Mouse (Mus musculus) hindbrain, embryonic 15.5 days (tissue): ENCODE measurements around the gene Gdf5. TPM values are rescaled to one million over a fixed set of nuclear protein-coding genes. Genes with fewer than 3 reads are reported as not detected.

Experiments
- ATAC-seq: fragments of 200-750 bp; cut with Nextera tagmentation; 2 replicates; pipeline ENCODE4 v1.8.0; 2017; ENCODE audit warnings: low read depth, moderate number of reproducible peaks, moderate TSS enrichment; ENCODE audit not compliant: low FRiP score
- H3K27ac ChIP-seq: fragments of 300-500 bp; sonication (generic); replicated peaks from 2 replicates; pipeline ENCODE4 v1.5.1; 2015; ENCODE audit warnings: mild to moderate bottlenecking, inconsistent platforms
- H3K27me3 ChIP-seq: fragments of 300-500 bp; sonication (generic); 2 replicates; pipeline ENCODE4 v1.6.1; 2015; ENCODE audit warnings: control low read depth, inconsistent platforms
- H3K36me3 ChIP-seq: fragments of 300-500 bp; sonication (generic); 2 replicates; pipeline ENCODE4 v1.6.1; 2015; ENCODE audit warnings: control low read depth, inconsistent platforms
- H3K4me1 ChIP-seq: fragments of 300-500 bp; sonication (generic); replicated peaks from 2 replicates; pipeline ENCODE4 v1.6.1; 2015; ENCODE audit warnings: control low read depth, inconsistent platforms
- H3K4me2 ChIP-seq: fragments of 300-500 bp; sonication (generic); 2 replicates; pipeline ENCODE4 v1.6.1; 2015; ENCODE audit warnings: moderate library complexity, mild to moderate bottlenecking, inconsistent platforms
- H3K4me3 ChIP-seq: fragments of 300-500 bp; sonication (generic); 2 replicates; pipeline ENCODE4 v1.5.1; 2015; ENCODE audit warnings: mild to moderate bottlenecking, inconsistent platforms
- H3K9ac ChIP-seq: fragments of 300-500 bp; sonication (generic); 2 replicates; pipeline ENCODE4 v1.6.1; 2015; ENCODE audit warnings: inconsistent platforms
- H3K9me3 ChIP-seq: fragments of 300-500 bp; sonication (generic); 2 replicates; pipeline ENCODE4 v1.6.1; 2016; ENCODE audit warnings: control low read depth, inconsistent platforms
- WGBS: fragments of 180-500 bp; shearing (Covaris S2); methylation state at CpG from one replicate; pipeline ENCODE4 v1.1.7; 2015; 5-methylcytosine and 5-hydroxymethylcytosine counted together
- polyA plus RNA-seq: library from polyadenylated mRNA; unstranded; fragments of >200 nt; fragmentation: Nextera tagmentation; extraction: Ambion mirVana; gene quantifications from 2 replicates; pipeline ENCODE4 v1.2.1, GENCODE M21; 2015

The Gdf5 gene
- polyA plus RNA-seq, result 1.8 and 2.8 TPM in 2 replicates

GRCm38 (mm10) chr2:155945124-155945523 is at the start of gene Gdf5:
TSS of gene Gdf5 (minus strand) at chr2:155945367.
- Histone ChIP-seq H3K4me3 (no peak within 1 kb of the TSS), H3K4me2 (no peak within 1 kb of the TSS), H3K4me1 (peaks cover 21% of the 10 kb centered on the region), H3K27ac (0 out of 2 replicates have a peak within 1 kb of the TSS, but pooled peaks have one; percentile 23), H3K9ac (no peak within 1 kb of the TSS), H3K36me3 (no peaks in the 10 kb centered on the region), H3K9me3 (no peaks in the 10 kb centered on the region), H3K27me3 (no peaks in the 10 kb centered on the region)
- ATAC-seq, result no peak
- WGBS, result 44% methylated on average over 13 of the region's 13 CpGs

- Histone ChIP-seq H3K9ac (no peak overlapping the region), H3K36me3 (peaks cover 91% of the 10 kb centered on the region), H3K4me3 (no peak overlapping the region), H3K4me2 (no peak overlapping the region), H3K9me3 (no peaks in the 10 kb centered on the region), H3K4me1 (no peaks in the 10 kb centered on the region), H3K27ac (peak overlapping the region; percentile 52), H3K27me3 (no peaks in the 10 kb centered on the region)
- peak; percentile 75; the same call in 1 of the 2 replicates for ATAC-seq
- 76% methylated on average over 14 of the region's 14 CpGs for WGBS
Measured at GRCm38 (mm10) chr2:155991863-155992321, 46.7 kb upstream of the Gdf5 start.

- no peak for ATAC-seq
- no peak overlapping the region for H3K4me3 ChIP-seq
- no peak overlapping the region for H3K4me2 ChIP-seq
- 87% methylated on average over 10 of the region's 10 CpGs for WGBS
- H3K27me3 ChIP-seq, result no peaks in the 10 kb centered on the region
- H3K9ac ChIP-seq, result no peak overlapping the region
- H3K27ac ChIP-seq, result no peak overlapping the region
- peaks cover 91% of the 10 kb centered on the region for H3K36me3 ChIP-seq
- no peaks in the 10 kb centered on the region for H3K9me3 ChIP-seq
- H3K4me1 ChIP-seq, result no peaks in the 10 kb centered on the region
Measured at GRCm38 (mm10) chr2:155991151-155991550, 46.0 kb upstream of the Gdf5 start.

GRCm38 (mm10) chr2:155989085-155989484 is 43.9 kb upstream of the Gdf5 start:
- Histone ChIP-seq H3K27ac (no peak overlapping the region), H3K4me2 (no peak overlapping the region), H3K4me1 (no peaks in the 10 kb centered on the region), H3K9me3 (no peaks in the 10 kb centered on the region), H3K4me3 (no peak overlapping the region), H3K36me3 (peaks cover 91% of the 10 kb centered on the region), H3K27me3 (no peaks in the 10 kb centered on the region), H3K9ac (no peak overlapping the region)
- 77% methylated on average over 4 of the region's 4 CpGs for WGBS
- no peak for ATAC-seq

GRCm38 (mm10) chr2:155987131-155987530 is 42.0 kb upstream of the Gdf5 start:
- Histone ChIP-seq H3K9ac (no peak overlapping the region), H3K27me3 (no peaks in the 10 kb centered on the region), H3K9me3 (no peaks in the 10 kb centered on the region), H3K4me2 (no peak overlapping the region), H3K36me3 (peaks cover 95% of the 10 kb centered on the region), H3K4me1 (no peaks in the 10 kb centered on the region), H3K27ac (no peak overlapping the region), H3K4me3 (no peak overlapping the region)
- WGBS, result 96% methylated on average over 6 of the region's 6 CpGs
- no peak for ATAC-seq

- H3K36me3 ChIP-seq, result peaks cover 95% of the 10 kb centered on the region
- H3K9ac ChIP-seq, result no peak overlapping the region
- no peaks in the 10 kb centered on the region for H3K4me1 ChIP-seq
- ATAC-seq, result no peak
- H3K4me3 ChIP-seq, result no peak overlapping the region
- H3K4me2 ChIP-seq, result no peak overlapping the region
- H3K27me3 ChIP-seq, result no peaks in the 10 kb centered on the region
- H3K27ac ChIP-seq, result no peak overlapping the region
- 91% methylated on average over 7 of the region's 7 CpGs for WGBS
- H3K9me3 ChIP-seq, result no peaks in the 10 kb centered on the region
Measured at GRCm38 (mm10) chr2:155985776-155986175, 40.6 kb upstream of the Gdf5 start.

- H3K4me3 ChIP-seq, result no peak overlapping the region
- ATAC-seq, result no peak
- no peak overlapping the region for H3K9ac ChIP-seq
- no peak overlapping the region for H3K27ac ChIP-seq
- 91% methylated on average over 5 of the region's 5 CpGs for WGBS
- no peaks in the 10 kb centered on the region for H3K27me3 ChIP-seq
- H3K4me1 ChIP-seq, result no peaks in the 10 kb centered on the region
- H3K9me3 ChIP-seq, result no peaks in the 10 kb centered on the region
- H3K4me2 ChIP-seq, result no peak overlapping the region
- peaks cover 83% of the 10 kb centered on the region for H3K36me3 ChIP-seq
Measured at GRCm38 (mm10) chr2:155979328-155979991, 34.3 kb upstream of the Gdf5 start.

GRCm38 (mm10) chr2:155974087-155974731 is 29.0 kb upstream of the Gdf5 start:
- Histone ChIP-seq H3K27ac (no peak overlapping the region), H3K9ac (no peak overlapping the region), H3K4me1 (no peaks in the 10 kb centered on the region), H3K4me3 (no peak overlapping the region), H3K36me3 (peaks cover 84% of the 10 kb centered on the region), H3K27me3 (no peaks in the 10 kb centered on the region), H3K4me2 (no peak overlapping the region), H3K9me3 (no peaks in the 10 kb centered on the region)
- WGBS, result 84% methylated on average over 14 of the region's 14 CpGs
- no peak for ATAC-seq

GRCm38 (mm10) chr2:155973348-155973747 is 28.2 kb upstream of the Gdf5 start:
- WGBS, result 90% methylated on average over 6 of the region's 6 CpGs
- Histone ChIP-seq H3K9me3 (no peaks in the 10 kb centered on the region), H3K27me3 (no peaks in the 10 kb centered on the region)

GRCm38 (mm10) chr2:155962991-155963390 is 17.8 kb upstream of the Gdf5 start:
- 0 out of 2 replicates have a peak overlapping the region, but pooled peaks have one; percentile 43 for H3K27ac ChIP-seq
- 33% methylated on average over 1 of the region's 1 CpGs for WGBS

More at GRCm38 (mm10) chr2:155973348-155973747, 28.2 kb upstream of the Gdf5 start:
- ATAC-seq, result no peak
- no peaks in the 10 kb centered on the region for H3K4me1 ChIP-seq
- H3K9ac ChIP-seq, result no peak overlapping the region
- no peak overlapping the region for H3K4me3 ChIP-seq
- peaks cover 86% of the 10 kb centered on the region for H3K36me3 ChIP-seq
- H3K4me2 ChIP-seq, result no peak overlapping the region
- H3K27ac ChIP-seq, result no peak overlapping the region

GRCm38 (mm10) chr2:155961862-155962261 is 16.7 kb upstream of the Gdf5 start:
- ATAC-seq, result no peak
- H3K4me1 ChIP-seq, result peaks cover 9% of the 10 kb centered on the region
- 63% methylated on average over 10 of the region's 10 CpGs for WGBS
- H3K4me3 ChIP-seq, result no peak overlapping the region
- H3K9me3 ChIP-seq, result no peaks in the 10 kb centered on the region
- no peaks in the 10 kb centered on the region for H3K27me3 ChIP-seq
- peaks cover 30% of the 10 kb centered on the region for H3K36me3 ChIP-seq
- no peak overlapping the region for H3K4me2 ChIP-seq
- no peak overlapping the region for H3K9ac ChIP-seq
- no peak overlapping the region for H3K27ac ChIP-seq

More at GRCm38 (mm10) chr2:155962991-155963390, 17.8 kb upstream of the Gdf5 start:
- no peak overlapping the region for H3K4me3 ChIP-seq
- no peak overlapping the region for H3K9ac ChIP-seq
- no peaks in the 10 kb centered on the region for H3K27me3 ChIP-seq
- ATAC-seq, result no peak
- H3K4me2 ChIP-seq, result no peak overlapping the region
- H3K9me3 ChIP-seq, result no peaks in the 10 kb centered on the region
- H3K36me3 ChIP-seq, result peaks cover 41% of the 10 kb centered on the region
- H3K4me1 ChIP-seq, result no peaks in the 10 kb centered on the region

GRCm38 (mm10) chr2:155959981-155960380 is 14.8 kb upstream of the Gdf5 start:
- H3K27ac ChIP-seq, result no peak overlapping the region
- H3K27me3 ChIP-seq, result no peaks in the 10 kb centered on the region
- H3K4me2 ChIP-seq, result no peak overlapping the region
- no peak overlapping the region for H3K9ac ChIP-seq
- WGBS, result 89% methylated on average over 5 of the region's 5 CpGs
- H3K4me3 ChIP-seq, result no peak overlapping the region
- no peak for ATAC-seq
- H3K9me3 ChIP-seq, result no peaks in the 10 kb centered on the region
- H3K4me1 ChIP-seq, result peaks cover 9% of the 10 kb centered on the region
- H3K36me3 ChIP-seq, result peaks cover 17% of the 10 kb centered on the region
